Mouse (Mus musculus) CD8-positive naive resting alpha-beta T cell, adult 2 months (primary cell): ENCODE data around the gene Mlph.

Experiments used
- DNase-seq, 2 experiments: peaks; one replicate each; pipeline ENCODE4 v3.0.0; 2022; ENCODE audit warnings: low read depth in 2 of 2, low spot score in 2 of 2

Gene Mlph

DNA sequence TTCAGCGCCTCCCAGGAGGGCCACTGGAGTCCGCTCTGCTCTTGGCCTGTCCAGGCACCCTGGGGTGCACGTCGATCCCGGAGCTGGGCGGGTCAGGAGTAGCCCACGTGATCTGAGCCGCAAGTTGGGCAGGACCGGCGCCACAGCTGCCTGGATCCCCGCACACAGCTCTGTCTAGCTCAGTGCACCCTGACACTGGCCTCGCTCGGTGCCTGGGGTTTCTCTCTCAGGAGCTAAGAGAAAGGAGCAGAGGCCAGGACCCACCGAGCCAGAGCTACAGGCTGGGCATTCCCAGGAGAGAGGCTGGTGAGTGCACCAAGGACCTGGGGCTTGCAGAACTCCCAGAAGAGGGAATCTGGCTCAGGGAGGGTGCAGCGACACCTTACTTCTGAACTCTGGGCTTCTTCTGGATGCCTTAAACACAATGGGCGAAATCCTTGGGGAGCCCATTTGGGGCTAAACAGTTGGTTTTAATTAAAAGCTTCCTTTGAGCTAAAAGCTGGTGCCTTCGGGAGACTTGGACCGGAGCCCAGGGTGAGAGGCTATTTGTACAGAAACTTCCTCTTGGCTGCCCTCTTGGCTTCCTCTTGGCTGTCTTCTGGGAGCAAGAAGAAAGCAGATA, at the start of gene Mlph:
Gene Mlph, plus strand, starts transcription at position 138 of the 622 bp plus-strand sequence.
- no peak for DNase-seq

DNA sequence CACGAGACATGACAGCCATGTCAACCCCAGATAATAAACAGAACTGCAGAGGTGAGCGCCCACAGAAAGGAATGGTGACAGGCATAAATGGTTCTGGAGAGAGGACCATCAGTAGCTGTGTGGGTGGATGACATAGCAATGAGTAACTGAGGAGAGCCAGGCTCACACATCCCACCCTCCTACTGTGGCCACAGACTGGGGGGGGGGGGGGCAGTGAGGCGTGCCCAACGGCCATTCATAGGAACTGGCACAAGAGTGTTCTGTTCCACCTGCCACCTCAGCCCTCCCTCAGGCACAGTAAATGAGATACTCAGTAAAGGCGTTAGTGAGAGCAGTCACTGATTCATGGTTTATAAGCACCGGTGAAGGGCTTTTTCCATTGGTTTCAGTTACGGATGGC, 48.2 kb upstream of the Mlph start:
- no peak for DNase-seq

DNA sequence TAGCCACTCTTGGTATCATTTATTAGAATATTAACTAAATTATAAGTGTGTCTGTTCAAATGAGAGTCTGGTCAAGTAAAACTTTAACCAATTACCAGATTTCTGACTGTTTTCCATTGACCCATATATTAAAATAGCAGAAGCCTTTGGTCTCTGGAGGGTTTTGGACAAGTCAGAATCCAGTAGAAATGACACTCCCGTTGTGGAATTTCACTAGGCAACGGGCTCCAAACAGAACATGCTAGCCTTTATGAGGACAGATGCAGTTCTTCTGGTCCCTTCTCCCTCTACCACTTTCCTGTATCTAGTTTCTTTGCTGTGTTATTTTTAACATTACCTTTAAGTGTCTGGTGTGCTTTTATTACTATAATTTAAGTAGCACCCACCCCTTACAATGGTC, 44.3 kb upstream of the Mlph start:
- DNase-seq: no peak

DNA sequence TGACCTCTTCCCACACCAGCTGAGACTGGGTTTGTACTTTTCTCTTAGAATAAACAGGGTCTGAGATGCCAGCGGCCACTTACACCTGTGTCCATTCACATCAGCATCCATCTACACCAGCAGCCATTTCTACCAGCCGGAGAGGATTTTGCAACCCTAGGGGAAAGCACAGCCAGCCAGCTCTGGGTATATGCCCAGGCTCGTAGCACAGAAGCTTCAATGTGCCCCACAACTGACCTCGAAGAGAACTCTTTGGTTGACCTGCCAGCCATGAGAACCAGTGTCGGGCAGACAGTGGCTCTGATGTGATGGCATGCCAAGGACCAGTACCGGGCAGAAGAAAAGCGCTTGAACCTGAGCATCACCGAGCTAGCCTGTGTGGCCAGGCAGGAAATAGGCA, 39.5 kb upstream of the Mlph start:
- DNase-seq: no peak

DNA sequence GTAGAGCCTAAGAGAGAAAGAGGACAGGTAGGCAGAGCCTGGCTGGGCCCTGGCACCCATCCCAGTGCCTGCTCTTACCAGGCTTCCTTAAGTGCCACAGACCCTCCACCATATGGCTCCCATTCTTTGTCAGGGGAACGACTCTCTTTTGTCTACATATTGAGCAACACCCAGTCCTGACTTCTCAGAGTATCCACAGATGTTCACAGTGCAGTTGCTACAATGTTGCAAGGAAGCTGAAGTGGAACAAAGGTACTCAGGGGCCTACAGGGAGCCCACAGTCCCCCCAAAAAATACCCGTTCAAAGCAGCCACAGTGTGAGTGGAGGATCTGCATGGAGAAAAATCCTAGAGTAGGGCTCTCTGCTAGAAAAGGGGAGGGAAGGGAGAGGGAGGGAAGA, 38.9 kb upstream of the Mlph start:
- DNase-seq: no peak

DNA sequence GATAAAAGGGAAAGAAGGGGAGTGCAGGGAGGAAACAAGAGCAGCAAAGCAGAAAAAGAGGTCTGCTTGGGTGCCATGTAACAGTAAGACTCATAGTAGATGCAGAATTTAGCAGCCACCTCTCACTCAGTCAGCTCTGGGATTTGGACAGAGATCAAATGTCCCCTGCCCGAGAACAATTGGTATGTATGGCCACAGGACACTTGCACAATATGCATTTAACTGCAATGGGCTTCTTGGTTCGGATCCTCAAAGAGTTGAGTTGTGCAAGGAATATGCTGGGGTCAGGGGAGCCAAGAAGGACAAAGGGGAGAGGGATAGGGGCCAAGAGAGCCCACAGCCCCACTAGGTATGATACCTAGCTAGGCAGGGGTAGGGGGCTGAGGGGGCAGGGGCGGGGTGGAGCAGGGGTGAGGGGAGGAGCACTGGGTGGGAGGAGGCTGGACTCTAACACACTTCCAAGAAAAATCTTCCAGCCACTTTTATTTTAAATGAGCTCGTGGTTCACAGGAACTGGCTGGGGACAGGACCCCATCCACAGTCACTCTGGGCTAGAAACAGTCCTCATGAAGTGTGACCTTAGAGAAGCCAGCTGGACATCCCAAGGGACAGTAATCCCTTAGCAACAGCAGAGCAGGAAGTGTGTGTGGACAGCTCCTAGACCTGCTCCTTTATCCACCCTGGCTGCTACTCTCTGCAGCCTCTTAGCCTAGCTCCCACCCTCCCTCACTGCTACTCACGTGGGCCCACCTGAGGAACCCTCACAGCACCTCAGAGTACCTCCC, 38.2 kb upstream of the Mlph start:
- no peak for DNase-seq

DNA sequence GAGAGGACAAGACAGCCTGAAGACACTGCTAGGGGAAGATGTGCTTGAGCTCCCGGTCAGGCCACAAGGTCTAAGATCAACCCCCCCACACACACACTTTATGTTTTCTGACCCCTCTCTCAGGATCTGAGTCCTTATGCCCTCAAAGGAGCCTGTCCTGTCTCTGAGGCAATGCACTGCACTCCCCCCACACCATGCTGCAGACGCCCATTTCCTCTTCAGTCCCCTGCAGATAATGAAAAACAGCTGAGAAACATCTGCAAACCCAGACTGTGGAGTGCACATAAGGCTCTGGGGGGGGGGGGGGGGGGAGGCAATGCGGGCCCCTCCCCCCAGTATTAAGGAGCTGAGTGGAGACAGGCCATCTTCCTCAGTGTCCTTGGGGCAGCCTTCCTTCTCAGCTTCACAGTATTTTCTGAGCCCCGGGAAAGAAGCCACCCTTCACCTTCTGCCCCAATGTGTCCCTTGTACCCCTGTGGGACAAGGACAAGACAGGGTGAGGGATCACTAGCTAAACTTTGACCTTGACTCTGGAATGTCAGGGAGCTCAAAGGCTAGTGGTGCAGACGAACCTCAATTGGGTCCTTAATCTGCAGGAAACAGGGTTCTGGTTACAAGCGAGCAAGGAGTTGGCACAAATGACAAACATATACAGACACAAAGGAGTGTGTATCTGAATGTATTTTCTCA, 29.0 kb upstream of the Mlph start:
- no peak for DNase-seq

DNA sequence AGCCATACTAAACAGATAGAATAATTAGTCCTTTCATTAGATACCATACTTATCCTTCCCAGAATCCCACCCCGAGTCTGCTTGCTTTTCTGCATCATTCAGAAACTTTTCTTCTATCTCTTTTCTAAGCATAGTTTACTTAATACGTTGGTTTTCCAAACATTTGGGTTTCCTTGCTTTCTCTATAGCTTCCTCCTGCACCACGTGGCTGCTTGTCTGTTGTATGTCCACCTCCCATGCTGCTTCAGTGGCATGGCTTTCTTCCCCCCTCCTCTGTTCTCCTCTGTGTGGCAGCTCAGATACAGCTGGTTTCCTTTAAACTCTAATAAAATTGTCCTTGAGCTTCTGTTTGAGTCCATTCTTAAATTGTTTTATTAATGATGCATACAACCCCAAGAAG, 20.4 kb upstream of the Mlph start:
- DNase-seq: no peak

DNA sequence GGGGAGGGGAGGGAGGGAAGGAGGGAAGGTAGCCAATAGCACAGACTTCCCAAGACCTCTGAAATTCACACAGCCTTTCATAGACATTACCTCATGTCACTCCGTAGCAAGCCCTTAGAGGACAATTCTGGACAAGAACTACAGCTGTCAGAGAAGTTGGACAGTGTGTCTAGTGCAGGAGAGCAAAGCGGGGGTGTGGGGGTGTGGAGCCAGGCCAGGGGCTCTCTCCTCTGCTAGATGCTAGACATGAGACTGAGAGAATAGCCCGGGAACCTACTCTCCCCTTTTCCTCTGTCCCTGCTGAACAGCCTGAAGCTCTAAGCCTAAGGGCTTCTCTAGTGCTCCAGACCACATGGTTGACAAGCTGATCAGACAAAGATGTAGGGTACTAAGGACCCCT, 19.9 kb upstream of the Mlph start:
- no peak for DNase-seq

DNA sequence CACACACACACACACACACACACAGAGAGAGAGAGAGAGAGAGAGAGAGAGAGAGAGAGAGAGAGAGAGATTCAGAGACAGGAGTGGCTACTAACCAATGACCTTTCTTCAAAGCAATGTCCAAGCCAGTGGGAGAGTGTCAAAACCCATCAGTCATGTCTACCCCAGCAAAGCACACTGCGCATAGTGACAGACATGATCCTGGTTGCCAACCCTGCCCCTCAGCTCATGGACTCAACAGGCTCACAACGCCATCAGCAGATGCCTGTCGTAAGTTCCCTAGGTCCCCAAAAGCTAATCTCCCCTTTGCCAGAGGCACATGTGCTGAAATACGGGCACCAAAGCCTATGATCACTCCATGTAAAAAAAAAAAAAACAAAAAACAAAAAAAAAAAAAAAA, 18.6 kb upstream of the Mlph start:
- DNase-seq: no peak

DNA sequence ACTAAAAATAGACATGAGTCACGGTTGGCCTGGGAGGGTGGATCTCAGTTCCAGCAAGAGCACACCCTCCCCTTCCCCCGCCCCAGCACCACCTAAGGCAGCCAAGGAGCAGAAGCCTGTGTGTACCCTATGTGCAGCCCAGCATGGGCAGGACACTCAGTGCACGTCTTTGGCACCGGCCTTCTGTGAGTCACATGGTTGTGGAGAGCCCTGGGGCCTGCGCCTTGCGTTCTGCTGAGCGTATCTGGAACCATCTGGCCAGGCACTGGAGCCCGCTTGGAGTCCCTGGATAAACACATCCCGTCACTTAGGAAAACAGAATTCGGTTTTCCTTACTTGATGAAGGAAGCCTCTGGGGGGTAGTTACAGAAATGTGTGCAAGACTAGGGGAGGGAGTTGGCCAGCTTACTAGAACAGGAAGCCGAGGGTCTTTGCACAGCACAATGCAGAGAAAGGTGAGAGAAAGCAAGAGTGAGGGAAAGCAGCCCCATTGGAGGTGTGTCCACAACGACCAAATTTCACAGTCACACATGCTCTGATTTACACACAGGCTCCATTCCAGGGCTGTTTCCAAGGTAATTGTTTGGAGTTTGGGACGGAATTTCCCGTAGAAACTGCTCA, 18.0 kb upstream of the Mlph start:
- DNase-seq: no peak

DNA sequence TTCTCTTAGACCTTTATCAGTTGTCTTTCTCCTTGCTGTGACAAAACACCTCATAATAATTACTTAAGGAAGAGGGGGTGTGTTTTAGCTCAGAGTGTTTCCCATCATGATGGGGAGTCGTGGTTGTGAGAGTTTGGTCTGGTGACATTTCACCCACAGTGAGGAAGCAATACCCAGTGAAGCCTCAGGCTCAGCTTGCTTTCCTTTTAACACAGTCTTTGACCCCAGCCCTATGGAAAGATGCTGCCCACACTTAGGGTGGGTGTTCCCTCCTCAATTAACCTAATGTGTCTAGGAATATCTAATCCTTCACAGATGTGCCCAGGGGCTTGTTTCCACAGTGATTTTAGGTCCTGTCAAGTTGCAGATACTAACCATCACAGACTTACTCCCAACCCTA, 16.9 kb upstream of the Mlph start:
- no peak for DNase-seq

DNA sequence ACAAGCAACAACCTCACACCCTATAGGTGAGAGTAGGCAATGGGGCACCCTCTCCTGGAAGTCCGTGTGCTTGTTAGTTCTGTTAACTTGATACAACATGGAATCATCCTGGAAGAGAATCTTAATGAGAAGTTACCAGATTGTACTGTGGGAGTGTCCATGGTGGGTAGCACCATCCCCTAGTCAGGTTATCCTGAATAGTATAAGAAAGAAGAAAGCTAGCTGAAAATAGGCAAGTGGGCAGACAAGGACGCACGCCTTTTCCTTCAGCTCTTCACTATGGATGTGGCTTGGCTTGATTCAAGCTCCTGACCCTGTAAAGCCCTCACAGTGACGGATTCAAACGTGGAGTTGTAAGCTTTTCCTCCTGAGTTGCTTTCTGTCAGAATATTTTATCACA, 15.1 kb upstream of the Mlph start:
- no peak for DNase-seq

DNA sequence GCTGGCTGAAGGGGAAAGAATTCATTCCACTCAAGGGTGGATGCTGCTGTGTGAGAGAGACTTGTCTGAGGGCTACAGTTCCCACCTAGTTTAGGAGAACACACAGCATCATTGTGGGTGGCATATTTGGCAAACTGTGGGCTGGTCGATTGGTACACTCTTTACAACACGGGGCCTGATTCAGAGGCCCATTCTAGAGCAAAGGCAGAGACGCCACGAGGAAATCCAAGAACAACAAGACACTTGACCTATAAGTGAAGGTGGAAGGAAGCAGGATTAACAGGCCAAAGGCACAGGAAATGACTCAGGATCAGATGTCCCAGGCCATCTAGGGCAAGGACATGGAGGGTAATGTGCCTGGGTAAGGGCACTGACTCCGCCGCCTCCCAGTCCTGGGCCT, 14.5 kb upstream of the Mlph start:
- no peak for DNase-seq

DNA sequence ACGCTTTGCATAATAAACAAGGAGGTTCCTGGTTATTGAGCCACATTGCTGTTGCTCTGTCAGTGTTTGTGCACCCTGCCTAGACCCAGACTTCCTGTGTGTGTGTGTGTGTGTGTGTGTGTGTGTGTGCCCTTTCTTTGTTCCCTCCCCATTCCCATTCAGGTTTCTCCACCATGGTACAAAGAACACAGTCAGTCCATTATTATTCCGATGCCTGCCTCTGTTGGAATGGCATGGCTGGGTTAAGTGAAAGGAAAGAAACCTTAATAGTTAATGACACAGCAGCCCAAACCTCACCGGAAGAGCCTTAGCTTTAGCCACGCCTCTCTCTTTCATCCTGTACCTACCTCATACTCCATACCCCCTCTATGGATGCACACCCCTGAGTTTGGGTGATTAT, 13.6 kb upstream of the Mlph start:
- no peak for DNase-seq

DNA sequence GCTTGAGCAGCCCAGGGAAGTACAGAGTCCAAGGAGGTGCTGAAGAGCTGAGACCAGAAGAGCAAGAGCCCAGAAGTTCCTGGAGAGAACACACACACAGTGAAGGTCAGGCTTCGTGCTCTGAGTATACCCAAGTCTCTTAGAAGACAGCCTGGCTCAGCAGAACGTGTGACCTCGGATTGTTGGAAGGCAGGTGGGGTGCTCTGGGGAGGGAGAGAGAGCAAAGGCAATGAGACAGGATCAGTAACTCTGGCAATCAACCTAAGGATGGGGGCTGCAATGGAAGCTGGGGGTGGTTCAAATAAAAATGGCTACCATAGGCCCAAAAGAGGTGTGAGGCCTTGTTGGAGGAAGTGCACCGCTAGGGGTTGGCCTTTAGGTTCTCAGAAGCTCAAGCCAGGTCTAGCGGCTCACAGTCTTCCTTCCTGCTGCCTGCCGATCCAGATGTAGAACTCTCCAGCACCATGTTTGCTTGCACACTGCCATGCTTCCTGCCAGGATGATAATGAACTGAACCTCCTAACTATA, 13.1 kb upstream of the Mlph start:
- DNase-seq: no peak

DNA sequence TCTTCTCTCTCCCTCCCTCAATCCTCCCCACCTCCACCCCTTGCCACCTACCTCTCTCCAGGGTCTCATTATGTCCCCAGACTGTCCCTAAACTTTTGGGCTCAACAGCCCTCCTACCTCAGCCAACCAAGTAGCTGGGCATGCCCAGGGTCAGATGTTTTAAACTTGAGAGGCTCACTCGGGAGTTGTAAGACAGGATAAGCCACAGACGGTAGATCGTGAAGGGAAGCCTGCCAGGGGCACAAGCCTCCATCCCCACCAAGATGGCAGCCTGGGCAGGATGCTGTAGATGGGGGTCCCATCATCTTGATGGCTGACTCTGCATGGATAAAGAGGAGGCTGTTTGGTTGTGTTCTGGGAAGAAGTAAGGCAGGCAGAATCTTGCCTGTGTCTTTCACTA, 12.1 kb upstream of the Mlph start:
- no peak for DNase-seq

DNA sequence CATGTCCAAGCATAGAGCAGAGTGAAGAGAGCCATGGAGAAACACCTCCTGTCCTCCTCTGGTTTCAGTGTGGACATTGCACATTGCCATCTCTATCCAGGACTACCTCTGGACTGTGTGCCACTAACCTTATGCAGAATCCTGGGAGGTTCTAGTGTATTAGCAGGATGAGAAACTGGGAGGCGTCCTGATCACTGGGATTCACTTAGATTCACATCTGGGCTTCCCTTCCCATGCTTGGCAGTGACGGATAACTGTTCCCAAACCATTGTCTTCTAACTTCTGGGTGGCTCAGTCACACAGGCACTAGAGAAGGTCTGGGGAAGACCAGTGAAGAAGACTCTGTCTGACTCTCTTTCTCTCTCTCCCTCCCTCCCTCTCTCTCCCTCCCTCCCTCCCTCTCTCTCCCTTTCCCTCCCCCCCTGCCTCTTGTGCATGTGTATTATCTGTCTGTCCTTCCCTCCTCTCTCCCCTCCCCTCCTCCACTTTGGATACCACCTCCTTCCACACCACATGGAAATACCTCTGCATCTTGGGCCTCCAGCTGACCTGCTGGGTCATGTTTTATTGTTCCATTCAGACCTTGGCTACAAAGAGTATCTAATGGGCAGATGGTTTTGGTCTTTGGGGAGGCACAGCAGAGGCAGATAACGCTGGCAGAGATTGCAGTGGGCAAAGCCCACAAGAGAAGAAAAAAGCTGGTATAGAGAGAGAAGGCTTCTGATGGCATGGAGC, 11.5 kb upstream of the Mlph start:
- DNase-seq: no peak

DNA sequence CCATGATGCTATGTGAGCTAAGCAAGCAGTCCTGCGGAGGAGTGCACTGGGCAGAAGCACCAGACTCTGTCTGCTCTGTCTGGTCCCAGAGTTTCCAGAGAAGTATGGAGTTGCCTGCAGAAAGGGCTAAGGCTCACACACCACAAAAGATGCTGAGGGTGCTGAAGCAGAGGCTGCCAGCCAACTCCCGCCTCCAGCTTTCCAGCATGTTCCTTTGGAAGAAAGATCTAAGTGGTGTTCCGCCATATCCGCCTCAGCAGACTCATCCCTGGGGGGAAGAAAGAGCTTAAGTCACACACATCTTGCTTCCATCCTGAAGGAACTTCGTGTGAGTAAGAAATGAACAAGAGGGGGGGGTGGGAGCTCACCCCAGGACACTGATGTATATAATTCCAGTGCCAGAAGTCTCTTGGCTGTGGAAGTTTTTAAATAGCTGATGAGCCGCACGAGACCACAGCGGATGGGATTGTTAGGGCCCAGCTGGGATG, 10.9 kb upstream of the Mlph start:
- no peak for DNase-seq

DNA sequence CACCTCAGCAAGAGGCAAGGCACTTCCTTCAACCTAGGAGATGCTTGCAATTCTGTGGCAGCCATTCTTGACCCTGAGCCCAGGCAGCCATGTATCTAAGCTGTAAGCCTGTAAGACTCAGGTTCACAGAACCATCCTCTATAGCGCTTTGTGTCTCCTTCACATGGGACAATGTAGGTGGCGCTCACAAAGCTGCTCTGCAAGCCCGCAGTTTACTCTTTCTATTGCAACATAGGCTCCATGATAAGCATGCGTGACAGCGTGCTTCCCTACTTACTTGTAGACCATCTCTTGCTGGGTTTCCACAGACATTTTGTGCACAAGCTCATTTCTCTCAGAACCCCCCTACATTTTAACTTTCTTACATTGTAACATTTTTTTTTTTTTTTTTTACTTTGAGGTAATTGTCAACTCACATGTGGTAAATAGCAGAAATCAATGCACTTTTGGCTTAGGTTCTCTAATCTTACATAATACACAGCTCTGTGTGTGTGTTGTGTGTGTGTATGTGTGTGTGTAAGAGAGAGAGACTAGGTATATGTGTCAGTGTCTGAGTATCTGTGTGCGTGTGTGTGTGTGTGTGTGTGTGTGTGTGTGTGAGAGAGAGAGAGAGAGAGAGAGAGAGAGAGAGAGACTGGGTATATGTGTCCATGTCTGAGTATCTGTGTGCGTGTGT, 10.0 kb upstream of the Mlph start:
- DNase-seq: no peak
